Mouse (Mus musculus): ENCODE results near the gene 6430571L13Rik.

The 6430571L13Rik gene

GRCm38 (mm10) chr9:107386722-107387121 is 46.3 kb downstream of the 6430571L13Rik start:
- no peak for DNase-seq (ENCODE audit: low spot score)

GRCm38 (mm10) chr9:107387708-107388107 is 47.3 kb downstream of the 6430571L13Rik start:
- DNase-seq (ENCODE audit: low spot score) = no peak

GRCm38 (mm10) chr9:107388263-107388662 is 47.9 kb downstream of the 6430571L13Rik start:
- no peak for DNase-seq (ENCODE audit: low spot score)

GRCm38 (mm10) chr9:107396397-107396796 is 56.0 kb downstream of the 6430571L13Rik start:
- DNase-seq (ENCODE audit: low spot score) = no peak

- DNase-seq (ENCODE audit: low spot score) = no peak
Observed at GRCm38 (mm10) chr9:107398968-107399367, 58.6 kb downstream of the 6430571L13Rik start.

GRCm38 (mm10) chr9:107399491-107399971 is 59.1 kb downstream of the 6430571L13Rik start, which contains the start of gene Cacna2d2:
Gene Cacna2d2 (plus strand): TSS chr9:107399612.
- no peak for DNase-seq (ENCODE audit: low spot score)

- no peak for DNase-seq (ENCODE audit: low spot score)
Observed at GRCm38 (mm10) chr9:107400060-107400511, 59.7 kb downstream of the 6430571L13Rik start.

- no peak for DNase-seq (ENCODE audit: low spot score)
Observed at GRCm38 (mm10) chr9:107400666-107401285, 60.4 kb downstream of the 6430571L13Rik start.

All from layer of hippocampus, adult 9-10 months (tissue).